Mouse (Mus musculus) thymus, adult 2 months (tissue): ENCODE results near the gene Vmn2r63. TPM values are rescaled to one million over a fixed set of nuclear protein-coding genes. Genes with fewer than 3 reads are reported as not detected.
"Not testable (repeated sequence)": the region's sequence is repeated elsewhere in the genome, so short reads cannot be mapped to it uniquely, and the experiment has no call there.

ENCODE experiments used
- DNase-seq: peaks from one replicate; pipeline ENCODE4 v3.0.0; 2021
- H3K27ac ChIP-seq: fragments of 200-500 bp; 2 replicates; pipeline ENCODE4 v1.5.1; 2012; ENCODE audit warnings: low read length, control low read depth; ENCODE audit not compliant: control insufficient read depth, insufficient read depth
- H3K27me3 ChIP-seq: fragments of 200-500 bp; 2 replicates; pipeline ENCODE4 v1.6.1; 2012; ENCODE audit warnings: mild to moderate bottlenecking, low read length, moderate library complexity, mixed read lengths; ENCODE audit not compliant: control insufficient read depth, insufficient read depth
- H3K36me3 ChIP-seq: fragments of 200-500 bp; 2 replicates; pipeline ENCODE4 v1.6.1; 2012; ENCODE audit warnings: mild to moderate bottlenecking, low read length, moderate library complexity; ENCODE audit not compliant: control insufficient read depth, insufficient read depth
- H3K4me1 ChIP-seq: fragments of 200-500 bp; replicated peaks from 2 replicates; pipeline ENCODE4 v1.6.1; 2012; ENCODE audit warnings: low read length; ENCODE audit not compliant: control insufficient read depth, insufficient read depth
- H3K4me3 ChIP-seq: fragments of 200-500 bp; 2 replicates; pipeline ENCODE4 v1.5.1; 2012; ENCODE audit warnings: mild to moderate bottlenecking, low read length, control low read depth, moderate library complexity; ENCODE audit not compliant: control insufficient read depth, insufficient read depth
- CTCF ChIP-seq: fragments of 200-500 bp; IDR thresholded peaks from 2 replicates; pipeline ENCODE4 v1.5.1; 2012; ENCODE audit warnings: mild to moderate bottlenecking, control low read depth, low read length, moderate library complexity, borderline replicate concordance; ENCODE audit not compliant: control insufficient read depth, poor library complexity, insufficient read depth; ENCODE audit errors: extremely low read depth
- POLR2A ChIP-seq: fragments of 200-500 bp; IDR thresholded peaks from 2 replicates; pipeline ENCODE4 v1.6.1; 2012; ENCODE audit warnings: mild to moderate bottlenecking, low read length, control low read depth, moderate library complexity; ENCODE audit not compliant: control insufficient read depth, poor library complexity, insufficient read depth; ENCODE audit errors: extremely low read depth
- WGBS: fragments of 180-500 bp; shearing (Covaris S2); methylation state at CpG from one replicate; pipeline ENCODE4 v1.1.7; 2018; 5-methylcytosine and 5-hydroxymethylcytosine counted together
- polyA plus RNA-seq: library from polyadenylated mRNA; depleted of rRNA; stranded (reverse); fragments of >200 nt; gene quantifications from 2 replicates; pipeline ENCODE4 v1.2.3, GENCODE M21; 2012; rRNA removed

Gene Vmn2r63
- not detected in 2 replicates for polyA plus RNA-seq

- H3K4me3 ChIP-seq, DNase-seq, H3K27ac ChIP-seq, H3K4me1 ChIP-seq, H3K36me3 ChIP-seq, H3K27me3 ChIP-seq: not testable (repeated sequence)
Measured at GRCm38 (mm10) chr7:42933722-42934121, at the start of gene Vmn2r63. Vmn2r63 (minus strand) TSS chr7:42933822.

- Histone ChIP-seq H3K27me3 (no peaks in the 10 kb centered on the region), H3K4me1 (no peaks in the 10 kb centered on the region), H3K27ac (no peak overlapping the region), H3K4me3 (no peak overlapping the region), H3K36me3 (no peaks in the 10 kb centered on the region)
- no peak for DNase-seq
- WGBS, result 85% methylated on average over 10 of the region's 10 CpGs
- TF ChIP-seq POLR2A (no peak), CTCF (no peak)
Measured at GRCm38 (mm10) chr7:42980739-42981138, 47.1 kb upstream of the Vmn2r63 start.

- 23% methylated on average over 11 of the region's 11 CpGs for WGBS
- Histone ChIP-seq H3K4me3 (no peak overlapping the region), H3K27ac (no peak overlapping the region), H3K36me3 (no peaks in the 10 kb centered on the region), H3K27me3 (no peaks in the 10 kb centered on the region), H3K4me1 (no peaks in the 10 kb centered on the region)
- DNase-seq, result no peak
- no peak for TF ChIP-seq POLR2A
Measured at GRCm38 (mm10) chr7:42980098-42980497, 46.5 kb upstream of the Vmn2r63 start.

- Histone ChIP-seq H3K27ac (no peak overlapping the region), H3K36me3 (no peaks in the 10 kb centered on the region), H3K4me1 (no peaks in the 10 kb centered on the region), H3K4me3 (no peak overlapping the region), H3K27me3 (no peaks in the 10 kb centered on the region)
- DNase-seq, result no peak
- TF ChIP-seq POLR2A (no peak), CTCF (no peak)
- WGBS, result 73% methylated on average over 9 of the region's 9 CpGs
Measured at GRCm38 (mm10) chr7:42965246-42965645, 31.6 kb upstream of the Vmn2r63 start.

- not testable (repeated sequence) for H3K27me3 ChIP-seq, H3K4me1 ChIP-seq
- 89% methylated on average over 2 of the region's 2 CpGs for WGBS
Measured at GRCm38 (mm10) chr7:42898067-42898466, 35.6 kb downstream of the Vmn2r63 start.

GRCm38 (mm10) chr7:42878090-42878489, 55.5 kb downstream of the Vmn2r63 start:
- 56% methylated on average over 23 of the region's 23 CpGs for WGBS
- no peaks in the 10 kb centered on the region for H3K36me3 ChIP-seq
- H3K27me3 ChIP-seq, result no peaks in the 10 kb centered on the region
- H3K4me1 ChIP-seq, result no peaks in the 10 kb centered on the region
- TF ChIP-seq POLR2A, result no peak
- no peak for TF ChIP-seq CTCF
- no peak overlapping the region for H3K4me3 ChIP-seq
- H3K27ac ChIP-seq, result no peak overlapping the region
- no peak for DNase-seq

More at GRCm38 (mm10) chr7:42898067-42898466, 35.6 kb downstream of the Vmn2r63 start:
- not testable (repeated sequence) for H3K36me3 ChIP-seq, H3K27ac ChIP-seq, DNase-seq, H3K4me3 ChIP-seq

GRCm38 (mm10) chr7:42866801-42867458, 66.7 kb downstream of the Vmn2r63 start, which contains the start of gene Gm2381:
Gm2381 (minus strand) TSS chr7:42867234.
- 85% methylated on average over 8 of the region's 8 CpGs for WGBS
- not testable (repeated sequence) for H3K36me3 ChIP-seq, H3K4me1 ChIP-seq, DNase-seq, H3K27ac ChIP-seq, H3K4me3 ChIP-seq, H3K27me3 ChIP-seq

Other genes starting within 250 kb of the Vmn2r63 start
- gene Zfp975, start 241.1 kb downstream of the Vmn2r63 start, polyA plus RNA-seq, result 0.23 and 0.43 TPM in 2 replicates
- not detected in 2 replicates for gene Gm17067, start 206.8 kb downstream of the Vmn2r63 start, polyA plus RNA-seq
- not detected in 2 replicates for gene Vmn2r62, start 140.3 kb downstream of the Vmn2r63 start, polyA plus RNA-seq
- gene Gm2381, start 66.6 kb downstream of the Vmn2r63 start, polyA plus RNA-seq, result not detected in 2 replicates
- gene Gm9268, start 84.9 kb upstream of the Vmn2r63 start, polyA plus RNA-seq, result not detected in 2 replicates
- gene Zfp936, start 180.4 kb upstream of the Vmn2r63 start, polyA plus RNA-seq, result not detected in 2 replicates